Mouse (Mus musculus) neural tube, embryonic 11.5 days (tissue): Measurements from ENCODE around the gene Rhox3a2. TPM values are rescaled to one million over a fixed set of nuclear protein-coding genes. Genes with fewer than 3 reads are reported as not detected.
"Not testable (repeated sequence)": the region's sequence is repeated elsewhere in the genome, so short reads cannot be mapped to it uniquely, and the experiment has no call there.

Experiments
- ATAC-seq: fragments of 200-750 bp; cut with Nextera tagmentation; 2 replicates; pipeline ENCODE4 v1.8.0; 2017; ENCODE audit warnings: moderate number of reproducible peaks, mild to moderate bottlenecking, moderate TSS enrichment, moderate library complexity; ENCODE audit not compliant: insufficient read depth, low FRiP score, low TSS enrichment
- DNase-seq: peaks from one replicate; pipeline ENCODE4 v3.0.0-alpha.2; 2015; ENCODE audit warnings: low spot score
- H3K27ac ChIP-seq: fragments of 300-500 bp; sonication (generic); 2 replicates; pipeline ENCODE4 v1.5.1; 2014; ENCODE audit warnings: low read depth, mild to moderate bottlenecking, low read length
- H3K27me3 ChIP-seq: fragments of 300-500 bp; sonication (generic); 2 replicates; pipeline ENCODE4 v1.6.1; 2014; ENCODE audit warnings: mild to moderate bottlenecking, low read length, mixed read lengths; ENCODE audit not compliant: control insufficient read depth, insufficient read depth
- H3K36me3 ChIP-seq: fragments of 300-500 bp; sonication (generic); 2 replicates; pipeline ENCODE4 v1.6.1; 2014; ENCODE audit warnings: mild to moderate bottlenecking, low read length, moderate library complexity, mixed read lengths; ENCODE audit not compliant: control insufficient read depth, insufficient read depth
- H3K4me1 ChIP-seq: fragments of 300-500 bp; sonication (generic); 2 replicates; pipeline ENCODE4 v1.6.1; 2014; ENCODE audit warnings: low read length, mixed read lengths; ENCODE audit not compliant: control insufficient read depth, insufficient read depth
- H3K4me2 ChIP-seq: fragments of 300-500 bp; sonication (generic); 2 replicates; pipeline ENCODE4 v1.6.1; 2014; ENCODE audit warnings: low read depth, mild to moderate bottlenecking, moderate library complexity
- H3K4me3 ChIP-seq: fragments of 300-500 bp; sonication (generic); 2 replicates; pipeline ENCODE4 v1.5.1; 2014; ENCODE audit warnings: low read depth, low read length
- H3K9ac ChIP-seq: fragments of 300-500 bp; sonication (generic); 2 replicates; pipeline ENCODE4 v1.6.1; 2014; ENCODE audit warnings: mild to moderate bottlenecking, low read length
- H3K9me3 ChIP-seq: fragments of 300-500 bp; sonication (generic); 2 replicates; pipeline ENCODE4 v1.6.1; 2016; ENCODE audit warnings: low read length; ENCODE audit not compliant: control insufficient read depth
- WGBS: fragments of 180-500 bp; shearing (Covaris S2); extraction: QIAGEN DNeasy Blood & Tissue Kit; methylation state at CpG from one replicate; pipeline ENCODE4 v1.1.7; 2014; 5-methylcytosine and 5-hydroxymethylcytosine counted together
- polyA plus RNA-seq: library from polyadenylated mRNA; unstranded; fragments of >200 nt; fragmentation: Nextera tagmentation; extraction: Ambion mirVana; gene quantifications from 2 replicates; pipeline ENCODE4 v1.2.1, GENCODE M21; 2014

Gene Rhox3a2
- not detected in 2 replicates for polyA plus RNA-seq

GRCm38 (mm10) chrX:37379728-37380127, at the start of gene Rhox3a2:
Gene Rhox3a2 (plus strand): TSS chrX:37380028.
- H3K4me3 ChIP-seq, H3K36me3 ChIP-seq, H3K4me1 ChIP-seq, H3K27me3 ChIP-seq, H3K9me3 ChIP-seq, H3K9ac ChIP-seq, H3K4me2 ChIP-seq, H3K27ac ChIP-seq, DNase-seq, ATAC-seq: not testable (repeated sequence)
- WGBS: no CpG with 5 or more reads among the region's 1 CpGs

GRCm38 (mm10) chrX:37390548-37390947, 10.7 kb downstream of the Rhox3a2 start, which contains the start of gene Rhox4a2:
Gene Rhox4a2 (plus strand): TSS chrX:37390848.
- 98% methylated on average over 8 of the region's 16 CpGs for WGBS
- DNase-seq, ATAC-seq, H3K4me3 ChIP-seq, H3K27me3 ChIP-seq, H3K4me1 ChIP-seq, H3K9me3 ChIP-seq, H3K9ac ChIP-seq, H3K4me2 ChIP-seq, H3K36me3 ChIP-seq, H3K27ac ChIP-seq: not testable (repeated sequence)

GRCm38 (mm10) chrX:37411767-37412166, 31.9 kb downstream of the Rhox3a2 start, which contains the start of gene Rhox2b:
Gene Rhox2b (plus strand): TSS chrX:37412067.
- not testable (repeated sequence) for H3K4me1 ChIP-seq, DNase-seq, H3K4me3 ChIP-seq, ATAC-seq, H3K9ac ChIP-seq, H3K4me2 ChIP-seq, H3K9me3 ChIP-seq, H3K36me3 ChIP-seq, H3K27me3 ChIP-seq, H3K27ac ChIP-seq
- no CpG with 5 or more reads among the region's 9 CpGs for WGBS

- H3K4me2 ChIP-seq: not testable (repeated sequence)
These were observed 52.4 kb downstream of the Rhox3a2 start, which contains the start of gene Rhox4b for GRCm38 (mm10) chrX:37432194-37432593. Gene Rhox4b (plus strand): TSS chrX:37432494.

More at GRCm38 (mm10) chrX:37432194-37432593, 52.4 kb downstream of the Rhox3a2 start, which contains the start of gene Rhox4b:
- H3K27me3 ChIP-seq, DNase-seq, H3K27ac ChIP-seq, H3K4me3 ChIP-seq, ATAC-seq, H3K9me3 ChIP-seq, H3K36me3 ChIP-seq, H3K4me1 ChIP-seq, H3K9ac ChIP-seq: not testable (repeated sequence)
- 91% methylated on average over 14 of the region's 15 CpGs for WGBS

Other genes starting within 250 kb of the Rhox3a2 start
- gene Akap14, start 211.2 kb upstream of the Rhox3a2 start, polyA plus RNA-seq: 0.22 and 0.29 TPM in 2 replicates
- gene Ndufa1, start 188.9 kb upstream of the Rhox3a2 start, polyA plus RNA-seq: 440 and 446 TPM in 2 replicates
- gene Rnf113a1, start 188.8 kb upstream of the Rhox3a2 start, polyA plus RNA-seq: 11.5 and 13.3 TPM in 2 replicates
- gene Gm9, start 169.0 kb upstream of the Rhox3a2 start, polyA plus RNA-seq: not detected in 2 replicates
- not detected in 2 replicates for gene Rhox1, start 157.8 kb upstream of the Rhox3a2 start, polyA plus RNA-seq
- not detected in 2 replicates for gene Rhox2a, start 135.1 kb upstream of the Rhox3a2 start, polyA plus RNA-seq
- not detected in 2 replicates for gene Rhox3a, start 130.1 kb upstream of the Rhox3a2 start, polyA plus RNA-seq
- 0.42 TPM in 1 of 2 replicates, not detected in the other for gene Rhox4a, start 114.7 kb upstream of the Rhox3a2 start, polyA plus RNA-seq
- gene Rhox4a2, start 10.8 kb downstream of the Rhox3a2 start, polyA plus RNA-seq: not detected in 2 replicates
- not detected in 2 replicates for gene Rhox2b, start 32.0 kb downstream of the Rhox3a2 start, polyA plus RNA-seq
- not detected in 2 replicates for gene Rhox4b, start 52.5 kb downstream of the Rhox3a2 start, polyA plus RNA-seq
- gene Rhox2c, start 73.7 kb downstream of the Rhox3a2 start, polyA plus RNA-seq: not detected in 2 replicates
- not detected in 2 replicates for gene Rhox3c, start 78.6 kb downstream of the Rhox3a2 start, polyA plus RNA-seq
- not detected in 2 replicates for gene Rhox4c, start 100.3 kb downstream of the Rhox3a2 start, polyA plus RNA-seq
- not detected in 2 replicates for gene Rhox2d, start 113.4 kb downstream of the Rhox3a2 start, polyA plus RNA-seq
- gene Rhox4d, start 134.3 kb downstream of the Rhox3a2 start, polyA plus RNA-seq: not detected in 2 replicates
- gene Rhox2e, start 150.4 kb downstream of the Rhox3a2 start, polyA plus RNA-seq: not detected in 2 replicates
- not detected in 2 replicates for gene Rhox3e, start 162.0 kb downstream of the Rhox3a2 start, polyA plus RNA-seq
- not detected in 2 replicates for gene Rhox4e, start 177.4 kb downstream of the Rhox3a2 start, polyA plus RNA-seq
- not detected in 2 replicates for gene Rhox2f, start 191.4 kb downstream of the Rhox3a2 start, polyA plus RNA-seq
- not detected in 2 replicates for gene Rhox3f, start 201.0 kb downstream of the Rhox3a2 start, polyA plus RNA-seq
- not detected in 2 replicates for gene Rhox4f, start 227.7 kb downstream of the Rhox3a2 start, polyA plus RNA-seq
- gene Rhox3g, start 248.6 kb downstream of the Rhox3a2 start, polyA plus RNA-seq: not detected in 2 replicates